In genomic region chr3:108383485-108384354, GRCm38 (mm10) we compare ENCODE assay signal across 8 mouse cellular contexts. TPM values are rescaled to one million over a fixed set of nuclear protein-coding genes. Genes with fewer than 3 reads are reported as not detected.
A peak's percentile ranks its signal among the peaks of the same experiment; 100 is the strongest.
DNase-seq lines count a peak whose midpoint lies in the region; ATAC-seq lines count a peak whose summit lies in the region.

TSS of gene Psrc1 (plus strand) at chr3:108383839.

- intact Hi-C loops in gastrocnemius, postnatal 14 days (cut with DNase I; ENCODE audit: low total_unique reads) = no loop called here
- intact Hi-C loops in left cerebral cortex, postnatal 25 days (cut with DNase I) = no loop called here

- peak; percentile 64 for ATAC-seq in inflammation-experienced regulatory T-cells, adult 6 months

- DNase-seq in adrenal gland, adult 8-10 months = peak; percentile 82
- peak; percentile 97 for DNase-seq in embryo, embryonic 10.5 days (ENCODE audit: low spot score)
- DNase-seq in gastrocnemius, postnatal 14 days = peak; percentile 88
- DNase-seq in left cerebral cortex, postnatal 25 days (ENCODE audit: low spot score in 2 of 2) = peak; percentile 84 to 92
- DNase-seq in mesoderm, embryonic 11.5 days (ENCODE audit: low read depth, low spot score) = peak; percentile 90
- DNase-seq in right cerebral cortex, postnatal 25 days = peak; percentile 89
- DNase-seq in yolk sac, embryonic 10.5 days (ENCODE audit: low spot score) = peak; percentile 88

RNA-seq across cellular contexts. Expression of gene Psrc1, which starts in this region (rescaled TPM):
- total RNA-seq in adrenal gland, adult 8-10 months (2022) = 1 to 10 TPM; 1.6 to 4.8 (median 3.0) TPM
- 1 to 10 TPM in 1 of 2 experiments, under 1 TPM in 1; 0.53 to 1.1 TPM for total RNA-seq in gastrocnemius, postnatal 14 days (2021)
- 10 to 100 TPM in 1 of 3 experiments, 1 to 10 TPM in 2; 1.2 to 17.5 (median 4.1) TPM for polyA plus RNA-seq in inflammation-experienced regulatory T-cells, adult 6 months (2017; shearing (Covaris generic))
- 10 to 100 TPM; 12.9 to 18.6 TPM for total RNA-seq in left cerebral cortex, postnatal 25 days (2021)

Comparison
In these comparisons a context has a peak if more than half of its experiments do, and no peak if none do; other contexts are left out.
1. Peak in every context shown above with its lines: DNase-seq and ATAC-seq.